Mouse (Mus musculus) neural tube, embryonic 11.5 days (tissue): ENCODE results near the gene Spin2c. TPM values are rescaled to one million over a fixed set of nuclear protein-coding genes. Genes with fewer than 3 reads are reported as not detected.
A peak's percentile ranks its signal among the peaks of the same experiment; 100 is the strongest.

Experiments
- ATAC-seq: fragments of 200-750 bp; cut with Nextera tagmentation; 2 replicates; pipeline ENCODE4 v1.8.0; 2017; ENCODE audit warnings: moderate number of reproducible peaks, mild to moderate bottlenecking, moderate TSS enrichment, moderate library complexity; ENCODE audit not compliant: insufficient read depth, low FRiP score, low TSS enrichment
- DNase-seq: peaks from one replicate; pipeline ENCODE4 v3.0.0-alpha.2; 2015; ENCODE audit warnings: low spot score
- H3K27ac ChIP-seq: fragments of 300-500 bp; sonication (generic); 2 replicates; pipeline ENCODE4 v1.5.1; 2014; ENCODE audit warnings: low read depth, mild to moderate bottlenecking, low read length
- H3K27me3 ChIP-seq: fragments of 300-500 bp; sonication (generic); 2 replicates; pipeline ENCODE4 v1.6.1; 2014; ENCODE audit warnings: mild to moderate bottlenecking, low read length, mixed read lengths; ENCODE audit not compliant: control insufficient read depth, insufficient read depth
- H3K36me3 ChIP-seq: fragments of 300-500 bp; sonication (generic); 2 replicates; pipeline ENCODE4 v1.6.1; 2014; ENCODE audit warnings: mild to moderate bottlenecking, low read length, moderate library complexity, mixed read lengths; ENCODE audit not compliant: control insufficient read depth, insufficient read depth
- H3K4me1 ChIP-seq: fragments of 300-500 bp; sonication (generic); 2 replicates; pipeline ENCODE4 v1.6.1; 2014; ENCODE audit warnings: low read length, mixed read lengths; ENCODE audit not compliant: control insufficient read depth, insufficient read depth
- H3K4me2 ChIP-seq: fragments of 300-500 bp; sonication (generic); 2 replicates; pipeline ENCODE4 v1.6.1; 2014; ENCODE audit warnings: low read depth, mild to moderate bottlenecking, moderate library complexity
- H3K4me3 ChIP-seq: fragments of 300-500 bp; sonication (generic); 2 replicates; pipeline ENCODE4 v1.5.1; 2014; ENCODE audit warnings: low read depth, low read length
- H3K9ac ChIP-seq: fragments of 300-500 bp; sonication (generic); 2 replicates; pipeline ENCODE4 v1.6.1; 2014; ENCODE audit warnings: mild to moderate bottlenecking, low read length
- H3K9me3 ChIP-seq: fragments of 300-500 bp; sonication (generic); 2 replicates; pipeline ENCODE4 v1.6.1; 2016; ENCODE audit warnings: low read length; ENCODE audit not compliant: control insufficient read depth
- WGBS: fragments of 180-500 bp; shearing (Covaris S2); extraction: QIAGEN DNeasy Blood & Tissue Kit; methylation state at CpG from one replicate; pipeline ENCODE4 v1.1.7; 2014; 5-methylcytosine and 5-hydroxymethylcytosine counted together
- polyA plus RNA-seq: library from polyadenylated mRNA; unstranded; fragments of >200 nt; fragmentation: Nextera tagmentation; extraction: Ambion mirVana; gene quantifications from 2 replicates; pipeline ENCODE4 v1.2.1, GENCODE M21; 2014

Gene Spin2c
- polyA plus RNA-seq = 17.6 and 18.0 TPM in 2 replicates

GRCm38 (mm10) chrX:153831951-153832561 lies at the start of gene Spin2c:
Gene Spin2c (plus strand): TSS chrX:153832225.
- no peaks in the 10 kb centered on the region for H3K36me3 ChIP-seq
- no peaks in the 10 kb centered on the region for H3K27me3 ChIP-seq
- H3K9me3 ChIP-seq = no peaks in the 10 kb centered on the region
- peak within 1 kb of the TSS; percentile 43 for H3K4me2 ChIP-seq
- 20% methylated on average over 23 of the region's 23 CpGs for WGBS
- H3K4me3 ChIP-seq = peak within 1 kb of the TSS; percentile 46
- ATAC-seq (peak; percentile 84), DNase-seq (peak; percentile 64)
- peak within 1 kb of the TSS; percentile 47 for H3K9ac ChIP-seq
- H3K27ac ChIP-seq = no peak within 1 kb of the TSS
- no peaks in the 10 kb centered on the region for H3K4me1 ChIP-seq

GRCm38 (mm10) chrX:153832606-153833005 lies 581 bp downstream of the Spin2c start:
- Histone ChIP-seq H3K9me3 (no peaks in the 10 kb centered on the region), H3K4me1 (no peaks in the 10 kb centered on the region), H3K36me3 (no peaks in the 10 kb centered on the region), H3K27me3 (no peaks in the 10 kb centered on the region), H3K4me3 (peak overlapping the region; percentile 46), H3K4me2 (peak overlapping the region; percentile 43), H3K9ac (peak overlapping the region; percentile 47), H3K27ac (no peak overlapping the region)
- ATAC-seq (peak; percentile 53; the same call in 1 of the 2 replicates), DNase-seq (no peak)
- WGBS = 30% methylated on average over 14 of the region's 14 CpGs

Other genes starting within 250 kb of the Spin2c start
- gene Kctd12b, start 135.8 kb upstream of the Spin2c start, polyA plus RNA-seq = 2.9 and 3.4 TPM in 2 replicates
- 65.8 and 66.6 TPM in 2 replicates for gene Nbdy, start 108.6 kb upstream of the Spin2c start, polyA plus RNA-seq
- gene Samt1, start 180.4 kb downstream of the Spin2c start, polyA plus RNA-seq = not detected in 2 replicates
- gene 4921511M17Rik, start 201.6 kb downstream of the Spin2c start, polyA plus RNA-seq = not detected in 2 replicates
- gene Gm10057, start 222.8 kb downstream of the Spin2c start, polyA plus RNA-seq = not detected in 2 replicates